Comparison of ENCODE assay signal across 1 mouse cellular context in the genomic region with DNA sequence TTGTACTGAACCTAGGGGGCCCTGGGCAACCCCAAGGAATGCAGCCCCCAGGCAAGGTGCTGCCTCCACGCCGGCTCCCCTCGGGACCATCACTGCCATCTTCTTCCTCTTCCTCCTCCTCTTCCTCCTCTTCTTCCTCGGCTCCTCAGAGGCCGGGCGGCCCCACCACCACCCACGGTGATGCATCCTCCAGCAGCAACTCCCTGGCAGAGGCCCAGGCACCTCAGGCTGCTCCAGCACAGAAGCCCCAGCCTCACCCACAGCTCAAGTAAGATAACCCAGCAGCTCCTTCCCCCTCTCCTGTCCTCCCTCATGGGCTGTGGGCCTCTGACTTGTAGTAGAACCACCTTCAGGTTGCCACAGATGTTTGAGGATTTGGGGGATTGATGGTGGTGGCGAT.
TF ChIP-seq lines count a peak whose summit lies in the region.

No protein-coding gene starts in this region.

TF ChIP-seq in MEL, 35 proteins besides CTCF, POLR2A, EP300 and RAD21 (continued from another document):
- TF ChIP-seq POLR2AphosphoS5 (IDR thresholded peaks at IDR 0.05; ENCODE audit: borderline replicate concordance, low read depth, low read length): no peak
- TF ChIP-seq MEF2A (IDR thresholded peaks at IDR 0.05; ENCODE audit: extremely low read depth, insufficient replicate concordance, low read depth, low read length, poor library complexity, severe bottlenecking): no peak
TF ChIP-seq in MEL: peak in this region for 0.
